Mouse (Mus musculus) myocyte (in vitro differentiated cells): ENCODE data around the gene Washc4.

ENCODE experiments used
- E2F4 ChIP-seq: IDR thresholded peaks from one replicate; pipeline ENCODE4 v1.6.1; 2011; ENCODE audit warnings: mild to moderate bottlenecking, control low read depth, moderate library complexity; ENCODE audit not compliant: insufficient read depth
- MAX ChIP-seq: IDR thresholded peaks from one replicate; pipeline ENCODE4 v1.6.1; 2011; ENCODE audit warnings: low read depth, mild to moderate bottlenecking, control low read depth
- MYOD1 ChIP-seq, 3 experiments: IDR thresholded peaks; one replicate each; pipeline ENCODE4 v1.6.1; 2011; ENCODE audit warnings: control low read depth in 2 of 3, low read depth in 2 of 3, mild to moderate bottlenecking in 2 of 3, moderate library complexity in 1 of 3; ENCODE audit not compliant: insufficient read length in 2 of 3, control insufficient read depth in 1 of 3
- MYOG ChIP-seq, 3 experiments: IDR thresholded peaks; one replicate each; pipeline ENCODE4 v1.6.1; 2011; ENCODE audit warnings: control low read depth in 2 of 3, low read depth in 2 of 3, mild to moderate bottlenecking in 2 of 3; ENCODE audit not compliant: insufficient read length in 2 of 3, control insufficient read depth in 1 of 3, insufficient read depth in 1 of 3
- POLR2A ChIP-seq: IDR thresholded peaks from one replicate; pipeline ENCODE4 v1.6.1; 2011; ENCODE audit warnings: low read depth, mild to moderate bottlenecking, control low read depth, moderate library complexity; ENCODE audit not compliant: insufficient read length
- TCF12 ChIP-seq: IDR thresholded peaks from one replicate; pipeline ENCODE4 v1.6.1; 2011; ENCODE audit warnings: mild to moderate bottlenecking, control low read depth; ENCODE audit not compliant: poor library complexity, insufficient read depth, severe bottlenecking

- no peak for TF ChIP-seq POLR2A
- no peak for TF ChIP-seq MYOD1 (IDR thresholded peaks at IDR 0.05; ENCODE audit: control insufficient read depth in 1 of 3, insufficient read length in 2 of 3, low read depth in 2 of 3)
- no peak for TF ChIP-seq E2F4
- TF ChIP-seq TCF12, result no peak
- no peak for TF ChIP-seq MYOG (IDR thresholded peaks at IDR 0.05; ENCODE audit: control insufficient read depth in 1 of 3, insufficient read depth in 1 of 3, insufficient read length in 2 of 3, low read depth in 2 of 3)
- TF ChIP-seq MAX, result no peak
These were observed 96.4 kb downstream of the Washc4 start for GRCm38 (mm10) chr10:83639881-83640386.
